Mouse (Mus musculus) c-Kit-positive CD71-negative TER-119-negative erythroid progenitor cells, embryonic 14.5 days (primary cell): ENCODE results near the gene Gm14435.
"Not testable (repeated sequence)": the region's sequence is repeated elsewhere in the genome, so short reads cannot be mapped to it uniquely, and the experiment has no call there.

Source experiments
- DNase-seq: peaks from one replicate; pipeline ENCODE4 v3.0.0-alpha.2; 2013; ENCODE audit warnings: low read depth

The Gm14435 gene

DNA sequence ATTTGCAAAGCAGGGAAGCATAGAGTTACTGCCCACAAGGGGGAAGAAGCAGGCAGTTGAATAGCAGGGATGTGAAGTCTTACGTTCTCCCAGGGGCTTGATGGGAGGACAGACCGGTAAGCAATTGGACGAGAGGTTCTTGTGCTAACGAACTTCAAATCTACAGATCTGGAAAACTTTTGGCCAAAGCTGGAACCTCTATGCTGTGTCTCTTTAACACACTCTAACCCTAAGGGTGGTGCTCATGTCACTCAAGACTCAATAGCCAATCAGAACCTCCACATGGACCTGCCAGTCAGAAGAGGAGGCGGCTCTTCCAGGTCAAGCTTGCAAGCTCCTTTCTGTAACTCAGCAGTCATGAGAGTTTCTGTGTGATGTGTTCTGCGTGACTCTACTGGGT lies at the start of gene Gm14435:
Gm14435 (plus strand) TSS at position 301 of the 400 bp plus-strand sequence.
- not testable (repeated sequence) for DNase-seq
